Mouse (Mus musculus) intestine, embryonic 16.5 days (tissue): ENCODE measurements around the gene Fgfr2. TPM values are rescaled to one million over a fixed set of nuclear protein-coding genes. Genes with fewer than 3 reads are reported as not detected.

Source experiments
- ATAC-seq: fragments of 200-750 bp; cut with Nextera tagmentation; 2 replicates; pipeline ENCODE4 v1.8.0; 2017; ENCODE audit warnings: moderate TSS enrichment, moderate library complexity
- H3K27ac ChIP-seq: fragments of 300-500 bp; sonication (generic); 2 replicates; pipeline ENCODE4 v1.5.1; 2014; ENCODE audit warnings: mild to moderate bottlenecking, low read length
- H3K27me3 ChIP-seq: fragments of 300-500 bp; sonication (generic); replicated peaks from 2 replicates; pipeline ENCODE4 v1.6.1; 2014; ENCODE audit warnings: low read length, control low read depth, mixed read lengths; ENCODE audit not compliant: control insufficient read depth, insufficient read depth
- H3K36me3 ChIP-seq: fragments of 300-500 bp; sonication (generic); 2 replicates; pipeline ENCODE4 v1.6.1; 2014; ENCODE audit warnings: low read length, control low read depth; ENCODE audit not compliant: control insufficient read depth, insufficient read depth
- H3K4me1 ChIP-seq: fragments of 300-500 bp; sonication (generic); 2 replicates; pipeline ENCODE4 v1.6.1; 2014; ENCODE audit warnings: low read length, control low read depth, mixed read lengths; ENCODE audit not compliant: control insufficient read depth, insufficient read depth
- H3K4me2 ChIP-seq: fragments of 300-500 bp; sonication (generic); 2 replicates; pipeline ENCODE4 v1.6.1; 2014; ENCODE audit warnings: low read depth, low read length, control low read depth
- H3K4me3 ChIP-seq: fragments of 300-500 bp; sonication (generic); 2 replicates; pipeline ENCODE4 v1.5.1; 2014; ENCODE audit warnings: mild to moderate bottlenecking, low read length
- H3K9ac ChIP-seq: fragments of 300-500 bp; sonication (generic); 2 replicates; pipeline ENCODE4 v1.6.1; 2014; ENCODE audit warnings: low read depth, low read length
- H3K9me3 ChIP-seq: fragments of 300-500 bp; sonication (generic); 2 replicates; pipeline ENCODE4 v1.6.1; 2016; ENCODE audit warnings: low read length, control low read depth; ENCODE audit not compliant: control insufficient read depth
- WGBS: fragments of 180-500 bp; shearing (Covaris S2); extraction: QIAGEN DNeasy Blood & Tissue Kit; methylation state at CpG from one replicate; pipeline ENCODE4 v1.1.7; 2014; 5-methylcytosine and 5-hydroxymethylcytosine counted together
- polyA plus RNA-seq: library from polyadenylated mRNA; unstranded; fragments of >200 nt; fragmentation: Nextera tagmentation; extraction: Ambion mirVana; gene quantifications from 2 replicates; pipeline ENCODE4 v1.2.1, GENCODE M21; 2015

Gene Fgfr2
- polyA plus RNA-seq, 1 experiment from 2014 or later, result 47.3 TPM

DNA sequence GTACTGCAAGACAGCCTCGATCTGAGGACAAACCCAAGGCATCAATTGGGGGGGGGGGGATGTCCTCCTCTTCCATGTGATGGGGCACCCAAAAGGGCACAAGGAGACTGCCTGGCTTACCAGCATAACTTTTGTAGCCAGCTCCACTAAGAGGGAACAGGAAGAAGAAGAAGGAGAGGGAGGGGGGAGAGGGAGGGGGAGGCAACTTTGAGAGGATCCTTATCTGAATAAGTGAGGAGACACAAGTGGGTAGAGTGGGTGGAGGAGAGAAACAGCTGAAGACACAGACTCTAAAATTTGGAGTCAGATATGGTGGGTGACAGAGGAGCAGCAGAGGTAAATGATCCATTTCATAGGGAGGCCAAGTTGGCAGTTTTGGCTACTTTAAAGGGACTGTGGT, 2562.2 kb downstream of the Fgfr2 start:
- ATAC-seq, result no peak
- Histone ChIP-seq H3K27me3 (no peaks in the 10 kb centered on the region), H3K36me3 (no peaks in the 10 kb centered on the region), H3K9ac (no peak overlapping the region), H3K4me3 (no peak overlapping the region), H3K4me2 (no peak overlapping the region), H3K27ac (no peak overlapping the region), H3K4me1 (no peaks in the 10 kb centered on the region), H3K9me3 (no peaks in the 10 kb centered on the region)
- WGBS, result 59% methylated on average over 1 of the region's 1 CpGs

DNA sequence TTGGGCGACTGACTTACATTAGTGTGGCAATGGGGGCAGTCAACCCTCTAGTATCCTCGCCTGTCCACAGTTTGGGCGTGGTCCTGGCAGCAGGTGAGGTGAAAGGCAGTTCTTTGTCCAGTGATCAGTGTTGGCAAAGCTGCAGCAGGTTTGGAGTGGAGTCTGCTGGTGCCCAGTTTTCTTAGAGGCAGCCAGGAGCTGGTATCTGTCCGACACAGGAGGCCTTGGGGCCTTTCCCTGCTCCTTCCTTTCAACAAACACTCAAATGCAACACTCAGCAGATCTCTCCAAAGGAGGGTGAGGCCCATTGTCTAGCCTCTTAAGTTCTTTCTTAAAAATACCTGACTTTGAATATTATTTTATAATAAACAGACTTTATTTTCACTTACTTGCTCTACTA, 2564.6 kb downstream of the Fgfr2 start:
- Histone ChIP-seq H3K4me1 (no peaks in the 10 kb centered on the region), H3K4me2 (no peak overlapping the region), H3K4me3 (no peak overlapping the region), H3K9ac (no peak overlapping the region), H3K9me3 (no peaks in the 10 kb centered on the region), H3K27ac (no peak overlapping the region), H3K27me3 (no peaks in the 10 kb centered on the region), H3K36me3 (no peaks in the 10 kb centered on the region)
- no peak for ATAC-seq
- WGBS, result 71% methylated on average over 4 of the region's 4 CpGs

DNA sequence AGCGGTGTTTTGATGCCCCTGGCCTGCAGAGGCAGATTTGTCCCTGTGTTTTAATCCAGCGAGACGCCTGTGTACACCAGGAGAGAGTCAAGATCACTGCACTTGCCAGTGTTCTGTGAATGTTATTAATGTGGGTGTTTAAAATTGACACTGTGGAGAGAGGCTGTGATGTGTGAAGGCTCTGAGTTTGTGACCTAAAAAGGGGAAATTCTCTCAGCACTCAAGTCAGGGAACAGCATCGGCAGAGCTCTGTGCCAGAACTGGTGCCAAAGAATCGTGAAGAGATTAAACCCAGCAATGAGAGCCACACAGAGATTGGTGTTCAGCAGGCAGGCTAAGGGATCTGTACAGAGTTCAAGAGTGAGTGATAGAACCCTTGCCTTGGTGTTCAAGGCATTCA, 2567.6 kb downstream of the Fgfr2 start:
- H3K4me1 ChIP-seq, result no peaks in the 10 kb centered on the region
- H3K4me3 ChIP-seq, result no peak overlapping the region
- H3K9me3 ChIP-seq, result no peaks in the 10 kb centered on the region
- no peak overlapping the region for H3K9ac ChIP-seq
- no peak for ATAC-seq
- H3K36me3 ChIP-seq, result no peaks in the 10 kb centered on the region
- H3K4me2 ChIP-seq, result no peak overlapping the region
- no peak overlapping the region for H3K27ac ChIP-seq
- H3K27me3 ChIP-seq, result no peaks in the 10 kb centered on the region
- 69% methylated on average over 5 of the region's 5 CpGs for WGBS

DNA sequence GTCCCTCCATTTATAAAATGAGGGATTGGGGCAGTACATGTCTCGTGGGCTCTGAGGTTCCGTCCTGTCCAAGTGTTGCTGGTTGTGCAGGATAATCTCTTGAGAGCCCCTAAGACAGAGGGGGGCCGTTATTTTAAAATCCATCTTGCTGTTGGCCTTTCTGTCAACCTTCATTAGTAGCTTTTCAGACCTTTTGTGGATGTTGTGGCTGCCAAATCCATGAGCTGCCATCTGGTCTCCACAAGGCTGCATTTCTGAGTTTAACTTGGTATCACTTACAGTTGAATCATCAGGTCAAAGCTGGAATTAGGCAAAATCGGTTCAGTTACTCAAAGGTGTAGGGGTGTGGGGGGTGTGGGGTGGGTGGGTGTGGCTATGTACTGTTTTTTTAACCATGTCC, 2569.8 kb downstream of the Fgfr2 start:
- Histone ChIP-seq H3K9ac (no peak overlapping the region), H3K9me3 (no peaks in the 10 kb centered on the region), H3K27ac (no peak overlapping the region), H3K27me3 (no peaks in the 10 kb centered on the region), H3K4me3 (no peak overlapping the region), H3K36me3 (no peaks in the 10 kb centered on the region), H3K4me1 (no peaks in the 10 kb centered on the region), H3K4me2 (no peak overlapping the region)
- no peak for ATAC-seq
- WGBS, result 80% methylated on average over 4 of the region's 4 CpGs

DNA sequence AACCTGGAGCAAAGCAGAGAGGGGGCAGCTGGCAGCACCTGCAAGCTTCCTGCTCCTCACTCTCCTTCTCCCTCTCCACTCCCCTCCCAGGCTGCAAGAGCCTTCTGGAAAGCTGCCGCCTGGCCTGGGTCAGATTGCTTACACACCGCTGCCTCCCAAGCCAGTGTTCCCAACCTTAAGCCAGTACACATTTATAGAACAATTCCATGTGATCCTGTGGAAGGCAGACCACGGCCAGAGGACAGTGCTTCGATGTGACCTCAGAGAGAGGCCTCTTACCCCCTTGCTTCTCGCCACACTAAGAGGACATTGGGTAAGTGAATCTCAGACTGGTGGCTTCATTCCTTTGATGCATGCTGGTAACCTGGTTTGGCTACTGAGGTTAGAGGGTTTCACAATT, 2570.4 kb downstream of the Fgfr2 start:
- H3K27me3 ChIP-seq, result no peaks in the 10 kb centered on the region
- H3K9me3 ChIP-seq, result no peaks in the 10 kb centered on the region
- WGBS, result 57% methylated on average over 5 of the region's 5 CpGs
- H3K4me2 ChIP-seq, result no peak overlapping the region
- no peak overlapping the region for H3K27ac ChIP-seq
- H3K4me3 ChIP-seq, result no peak overlapping the region
- H3K4me1 ChIP-seq, result no peaks in the 10 kb centered on the region
- ATAC-seq, result no peak
- H3K36me3 ChIP-seq, result no peaks in the 10 kb centered on the region
- H3K9ac ChIP-seq, result peak overlapping the region; percentile 10; the same call in 1 of the 2 replicates

DNA sequence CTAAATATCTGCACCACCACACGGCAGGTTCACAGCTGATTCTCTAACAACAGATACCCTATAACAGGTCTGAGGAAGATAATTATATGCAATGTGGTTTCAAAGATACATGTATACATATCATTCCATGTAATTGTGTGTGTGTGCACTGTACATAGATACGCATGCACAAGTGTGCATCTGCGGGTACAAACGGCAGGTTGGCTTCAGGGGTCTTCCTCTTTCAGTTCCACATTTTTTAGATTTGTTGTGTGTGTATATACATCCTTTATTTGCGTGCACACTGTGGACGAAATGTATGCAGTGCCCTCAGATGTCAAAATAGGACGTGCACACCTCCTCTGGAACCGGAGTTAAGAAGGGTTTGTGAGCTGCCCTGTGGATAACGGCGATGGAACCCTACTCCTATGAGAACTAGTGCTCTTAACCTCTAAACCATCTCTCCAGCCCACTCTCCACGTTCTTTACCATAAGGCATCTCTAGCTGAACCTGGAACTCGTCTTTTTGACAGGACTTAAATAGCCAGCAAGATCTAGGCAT, 2575.4 kb downstream of the Fgfr2 start:
- H3K4me1 ChIP-seq, result peaks cover 8% of the 10 kb centered on the region
- 78% methylated on average over 12 of the region's 12 CpGs for WGBS
- no peak; the same call in 1 of the 2 replicates for ATAC-seq
- H3K9me3 ChIP-seq, result no peaks in the 10 kb centered on the region
- no peaks in the 10 kb centered on the region for H3K27me3 ChIP-seq
- H3K4me3 ChIP-seq, result peak overlapping the region; percentile 89
- no peak overlapping the region for H3K9ac ChIP-seq
- H3K4me2 ChIP-seq, result no peak overlapping the region
- peaks cover 7% of the 10 kb centered on the region; the same call in 1 of the 2 replicates for H3K36me3 ChIP-seq
- H3K27ac ChIP-seq, result no peak overlapping the region

DNA sequence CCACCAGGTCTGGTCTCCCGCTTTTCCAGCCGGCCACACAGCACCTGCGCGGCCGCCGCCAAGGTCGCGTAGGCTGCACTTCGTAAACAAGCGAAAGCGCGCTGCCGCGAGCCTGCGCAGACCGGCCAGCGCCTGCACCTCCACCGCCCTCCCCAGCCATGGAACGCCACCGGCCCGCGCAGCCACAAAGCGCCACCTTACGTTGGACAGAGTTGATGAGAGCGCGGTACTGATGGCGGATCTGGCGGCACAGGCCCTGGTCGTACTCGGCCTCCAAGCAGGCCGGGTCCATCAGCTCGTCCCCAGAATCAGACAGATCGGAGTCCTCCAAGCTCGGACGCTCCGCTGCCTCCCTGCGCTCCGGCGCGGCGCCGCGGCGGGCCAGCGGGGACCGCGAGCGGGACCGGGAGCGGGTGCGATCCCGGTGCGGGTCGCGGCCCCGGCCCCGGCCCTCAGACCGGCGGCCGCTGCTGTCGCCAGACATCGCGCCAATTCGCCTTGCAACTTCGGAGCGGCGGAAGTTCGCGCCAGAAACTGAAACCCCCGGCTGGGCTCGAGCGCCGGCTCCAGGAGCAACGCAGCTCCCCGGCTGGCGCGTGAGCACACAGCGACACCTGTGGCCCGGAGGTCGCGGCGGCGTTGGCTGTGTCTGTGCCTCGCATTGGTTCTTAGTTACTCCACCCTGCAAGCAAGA, 2576.2 kb downstream of the Fgfr2 start:
- peak overlapping the region; percentile 89 for H3K4me3 ChIP-seq
- ATAC-seq, result peak; percentile 96
- H3K27ac ChIP-seq, result peak overlapping the region; percentile 100
- under 1% methylated on average over 83 of the region's 84 CpGs for WGBS
- H3K9me3 ChIP-seq, result no peaks in the 10 kb centered on the region
- H3K27me3 ChIP-seq, result no peaks in the 10 kb centered on the region
- peaks cover 7% of the 10 kb centered on the region; the same call in 1 of the 2 replicates for H3K36me3 ChIP-seq
- H3K9ac ChIP-seq, result peak overlapping the region; percentile 98
- H3K4me2 ChIP-seq, result peak overlapping the region; percentile 79
- peaks cover 8% of the 10 kb centered on the region for H3K4me1 ChIP-seq

DNA sequence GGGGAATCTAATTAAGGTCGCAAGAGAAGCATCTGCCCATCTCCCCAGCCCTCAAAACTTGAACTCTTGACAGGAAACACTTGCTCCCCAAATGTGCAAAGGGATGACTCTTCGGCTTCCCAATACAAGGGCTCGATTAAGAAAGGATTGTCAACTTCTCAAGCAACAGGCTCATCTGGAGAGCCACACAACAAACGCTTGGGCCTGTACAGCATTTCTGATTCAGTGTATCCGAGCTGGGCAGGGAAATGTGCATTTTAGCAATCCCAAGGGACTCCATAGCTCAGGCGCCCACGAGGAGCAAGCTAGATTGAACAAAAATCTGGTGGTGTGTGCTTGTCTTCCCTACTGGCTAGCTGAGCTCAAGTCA, 2576.7 kb downstream of the Fgfr2 start:
- ATAC-seq, result no peak; the same call in 1 of the 2 replicates
- WGBS, result 4% methylated on average over 7 of the region's 7 CpGs
- H3K27ac ChIP-seq, result peak overlapping the region; percentile 100

DNA sequence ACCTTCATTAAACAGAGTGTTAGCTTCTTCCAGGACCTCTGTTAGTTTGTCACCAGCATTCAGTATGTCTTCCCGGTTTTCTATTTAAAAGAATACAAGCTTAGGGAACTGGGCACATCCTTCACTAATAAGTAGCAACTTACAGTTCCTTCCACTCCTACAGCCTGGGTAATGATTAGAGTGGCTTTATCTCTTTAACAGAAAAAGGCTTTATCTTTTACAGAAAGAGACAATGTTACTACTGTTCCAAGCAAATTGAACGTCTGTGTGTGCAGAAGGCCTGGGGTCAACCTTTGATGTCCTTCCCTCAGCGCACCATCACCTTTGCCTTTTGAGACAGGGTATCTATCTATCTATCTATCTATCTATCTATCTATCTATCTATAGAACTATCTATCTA, 2577.3 kb downstream of the Fgfr2 start:
- peaks cover 8% of the 10 kb centered on the region for H3K4me1 ChIP-seq
- H3K27ac ChIP-seq, result peak overlapping the region; percentile 100
- peak overlapping the region; percentile 89 for H3K4me3 ChIP-seq
- no peak for ATAC-seq
- no peaks in the 10 kb centered on the region for H3K9me3 ChIP-seq
- WGBS, result 32% methylated on average over 3 of the region's 3 CpGs
- H3K4me2 ChIP-seq, result peak overlapping the region; percentile 79
- H3K36me3 ChIP-seq, result peaks cover 11% of the 10 kb centered on the region
- H3K9ac ChIP-seq, result peak overlapping the region; percentile 98
- H3K27me3 ChIP-seq, result no peaks in the 10 kb centered on the region

More for the DNA sequence above, 2576.7 kb downstream of the Fgfr2 start:
- H3K4me2 ChIP-seq, result peak overlapping the region; percentile 79
- no peaks in the 10 kb centered on the region for H3K9me3 ChIP-seq
- peaks cover 8% of the 10 kb centered on the region for H3K4me1 ChIP-seq
- H3K36me3 ChIP-seq, result peaks cover 10% of the 10 kb centered on the region
- H3K27me3 ChIP-seq, result no peaks in the 10 kb centered on the region
- H3K4me3 ChIP-seq, result peak overlapping the region; percentile 89
- H3K9ac ChIP-seq, result peak overlapping the region; percentile 98
